Mouse (Mus musculus) ES-Bruce4 (cell line): Measurements from ENCODE around the gene Ermap. TPM values are rescaled to one million over a fixed set of nuclear protein-coding genes. Genes with fewer than 3 reads are reported as not detected.

Source experiments
- H3K27ac ChIP-seq: 2 replicates; pipeline ENCODE4 v1.5.1; 2012; ENCODE audit warnings: low read length, inconsistent platforms; ENCODE audit not compliant: insufficient read depth
- H3K27me3 ChIP-seq: 2 replicates; pipeline ENCODE4 v1.6.1; 2012; ENCODE audit warnings: mild to moderate bottlenecking, low read length, inconsistent platforms; ENCODE audit not compliant: control insufficient read depth, poor library complexity, insufficient read depth, severe bottlenecking
- H3K36me3 ChIP-seq: 2 replicates; pipeline ENCODE4 v1.6.1; 2012; ENCODE audit warnings: inconsistent platforms, mild to moderate bottlenecking, low read length, moderate library complexity; ENCODE audit not compliant: control insufficient read depth, poor library complexity, insufficient read depth, severe bottlenecking
- H3K4me1 ChIP-seq: one replicate; pipeline ENCODE4 v1.8.1; 2011; ENCODE audit warnings: low read length; ENCODE audit not compliant: control insufficient read depth, insufficient read depth
- H3K4me3 ChIP-seq: 2 replicates; pipeline ENCODE4 v1.5.1; 2011; ENCODE audit warnings: low read depth, mild to moderate bottlenecking, low read length
- H3K9ac ChIP-seq: 2 replicates; pipeline ENCODE4 v1.6.1; 2012; ENCODE audit warnings: low read depth, mild to moderate bottlenecking, inconsistent platforms; ENCODE audit not compliant: poor library complexity, severe bottlenecking
- H3K9me3 ChIP-seq: replicated peaks from 2 replicates; pipeline ENCODE4 v1.6.1; 2012; ENCODE audit warnings: mild to moderate bottlenecking, low read length, inconsistent platforms; ENCODE audit not compliant: control insufficient read depth, poor library complexity, insufficient read depth, severe bottlenecking
- CTCF ChIP-seq: IDR thresholded peaks from one replicate; pipeline ENCODE4 v1.8.1; 2011; ENCODE audit warnings: low read depth, low read length
- EP300 ChIP-seq: IDR thresholded peaks from 2 replicates; pipeline ENCODE4 v1.6.1; 2011; ENCODE audit warnings: low read depth, low read length; ENCODE audit not compliant: insufficient read depth
- POLR2A ChIP-seq: IDR thresholded peaks from one replicate; pipeline ENCODE4 v1.8.1; 2011; ENCODE audit warnings: low read length; ENCODE audit not compliant: insufficient read depth
- polyA plus RNA-seq: library from polyadenylated mRNA; stranded (reverse); fragments of >200 nt; gene quantifications from 2 replicates; pipeline ENCODE4 v1.2.4, GENCODE M21; 2011; ENCODE audit warnings: low read depth; ENCODE audit not compliant: missing spikeins, insufficient read depth, insufficient read length

The Ermap gene
- polyA plus RNA-seq, 1 experiment, result 0.52 TPM

DNA sequence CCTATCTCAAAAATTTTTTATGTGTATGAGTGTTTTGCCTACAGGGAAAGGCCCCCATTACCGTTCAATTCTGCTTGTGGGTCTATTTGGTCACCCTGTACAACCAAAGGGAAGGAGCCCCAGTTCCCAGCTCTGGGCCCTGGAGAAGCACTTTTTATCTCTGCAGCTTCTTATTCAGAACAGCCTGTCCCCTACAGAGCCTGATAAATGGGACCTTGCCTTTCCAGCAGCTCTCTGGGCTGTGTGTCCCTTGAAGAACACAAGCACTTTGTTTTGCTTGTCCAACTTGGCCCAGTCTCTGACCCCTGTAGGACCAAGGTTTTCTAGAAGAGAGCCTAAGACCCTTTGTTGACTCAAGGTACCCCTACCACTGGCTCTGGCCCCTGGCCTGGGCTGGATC lies 60.7 kb downstream of the Ermap start:
- Histone ChIP-seq H3K27ac (no peak overlapping the region), H3K27me3 (no peaks in the 10 kb centered on the region), H3K4me3 (no peak overlapping the region), H3K9me3 (no peaks in the 10 kb centered on the region), H3K4me1 (peaks cover 23% of the 10 kb centered on the region), H3K9ac (no peak overlapping the region), H3K36me3 (peaks cover 56% of the 10 kb centered on the region)
- TF ChIP-seq CTCF (no peak), EP300 (no peak), POLR2A (no peak)

- Histone ChIP-seq H3K4me1 (peaks cover 23% of the 10 kb centered on the region), H3K9ac (no peak overlapping the region), H3K4me3 (no peak overlapping the region), H3K36me3 (peaks cover 54% of the 10 kb centered on the region), H3K9me3 (no peaks in the 10 kb centered on the region), H3K27ac (no peak overlapping the region), H3K27me3 (no peaks in the 10 kb centered on the region)
- TF ChIP-seq EP300 (no peak), CTCF (no peak), POLR2A (no peak)
Observed at GRCm38 (mm10) chr4:119128547-119128946, 61.3 kb downstream of the Ermap start.

DNA sequence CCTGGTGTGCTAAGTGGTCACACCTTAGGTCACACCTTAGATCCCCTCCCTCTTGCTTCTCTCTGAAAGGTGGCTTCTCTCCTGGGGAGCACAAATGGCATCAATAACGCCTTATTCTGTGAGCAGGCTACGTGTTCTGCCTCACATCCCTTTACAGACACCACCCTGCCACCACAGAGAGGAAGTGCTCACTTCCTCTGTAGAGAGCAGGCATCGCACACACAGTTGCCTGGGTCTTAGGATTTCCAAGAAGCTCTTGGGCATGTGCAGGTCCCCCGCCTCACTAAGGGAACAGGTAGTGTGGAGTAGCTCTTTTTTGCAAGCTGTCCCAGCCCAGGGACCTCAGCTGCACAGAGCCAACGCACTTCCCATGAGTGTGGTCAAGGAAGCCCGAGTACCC lies 62.6 kb downstream of the Ermap start:
- no peaks in the 10 kb centered on the region for H3K9me3 ChIP-seq
- H3K27me3 ChIP-seq, result no peaks in the 10 kb centered on the region
- peaks cover 54% of the 10 kb centered on the region for H3K36me3 ChIP-seq

DNA sequence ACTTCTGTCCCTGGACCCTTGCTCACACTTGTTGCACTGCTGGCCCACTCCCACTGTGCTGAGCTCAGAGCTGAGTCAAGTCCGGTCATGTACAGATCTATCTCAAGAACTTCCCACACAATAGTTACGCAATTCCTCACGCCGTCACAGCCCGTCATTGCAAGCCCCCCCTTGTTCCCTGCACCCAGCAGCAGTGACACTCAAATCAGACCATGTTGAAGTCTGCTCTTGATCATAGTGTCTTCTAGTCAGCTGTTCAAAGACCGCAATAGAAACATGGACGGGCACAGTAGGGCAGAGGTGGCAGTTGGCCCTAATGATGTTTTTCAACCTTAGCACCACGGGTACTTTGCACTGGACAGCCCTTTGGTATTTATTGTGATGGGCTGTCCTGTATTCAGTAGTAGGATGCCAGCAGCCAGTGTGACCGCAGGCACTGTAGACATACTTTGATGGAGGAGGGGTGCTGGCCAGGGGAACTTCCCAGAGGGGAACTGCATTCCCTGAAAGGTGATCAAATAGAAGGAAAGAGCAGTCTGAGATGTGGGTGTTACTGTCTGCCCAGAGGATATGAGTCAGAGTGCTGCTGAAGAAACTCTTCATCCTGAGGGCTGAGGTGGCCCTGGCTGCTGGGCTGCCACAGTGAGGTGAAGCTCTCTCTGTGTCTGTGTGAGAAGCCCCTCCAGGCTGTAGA lies 64.1 kb downstream of the Ermap start:
- H3K9ac ChIP-seq, result no peak overlapping the region
- peak overlapping the region; percentile 52 for H3K27ac ChIP-seq
- TF ChIP-seq CTCF, result no peak
- TF ChIP-seq EP300, result no peak
- TF ChIP-seq POLR2A, result no peak
- H3K27me3 ChIP-seq, result no peaks in the 10 kb centered on the region
- peaks cover 26% of the 10 kb centered on the region for H3K4me1 ChIP-seq
- H3K4me3 ChIP-seq, result no peak overlapping the region
- peaks cover 55% of the 10 kb centered on the region for H3K36me3 ChIP-seq
- no peaks in the 10 kb centered on the region for H3K9me3 ChIP-seq

More for the DNA sequence above, 62.6 kb downstream of the Ermap start:
- H3K4me3 ChIP-seq, result no peak overlapping the region
- peaks cover 21% of the 10 kb centered on the region for H3K4me1 ChIP-seq
- H3K9ac ChIP-seq, result no peak overlapping the region
- no peak for TF ChIP-seq POLR2A
- TF ChIP-seq CTCF, result no peak
- no peak for TF ChIP-seq EP300
- no peak overlapping the region for H3K27ac ChIP-seq

Other genes starting within 250 kb of the Ermap start
- not detected in 2 replicates for gene Lao1, start 228.4 kb downstream of the Ermap start, polyA plus RNA-seq
- gene Slc2a1, start 81.3 kb downstream of the Ermap start, polyA plus RNA-seq, result 682 and 697 TPM in 2 replicates
- 12.3 and 14.8 TPM in 2 replicates for gene Zfp691, start 15.8 kb downstream of the Ermap start, polyA plus RNA-seq
- 34.2 and 39.1 TPM in 2 replicates for gene Svbp, start 5.3 kb upstream of the Ermap start, polyA plus RNA-seq
- gene Tmem269, start 28.2 kb upstream of the Ermap start, polyA plus RNA-seq, result 0.73 TPM in 1 of 2 replicates, not detected in the other
- gene AU022252, start 42.7 kb upstream of the Ermap start, polyA plus RNA-seq, result 20.7 and 21.0 TPM in 2 replicates
- gene P3h1, start 42.9 kb upstream of the Ermap start, polyA plus RNA-seq, result 25.8 and 30.0 TPM in 2 replicates
- 0.15 and 0.35 TPM in 2 replicates for gene Cldn19, start 65.4 kb upstream of the Ermap start, polyA plus RNA-seq
- gene Ybx1, start 104.6 kb upstream of the Ermap start, polyA plus RNA-seq, result 1,520 and 1,534 TPM in 2 replicates
- 135 and 148 TPM in 2 replicates for gene Ppih, start 130.5 kb upstream of the Ermap start, polyA plus RNA-seq
- 6.0 and 6.9 TPM in 2 replicates for gene Ccdc30, start 225.5 kb upstream of the Ermap start, polyA plus RNA-seq
- 13.3 and 15.5 TPM in 2 replicates for gene Ppcs, start 232.4 kb upstream of the Ermap start, polyA plus RNA-seq
- gene Zmynd12, start 232.8 kb upstream of the Ermap start, polyA plus RNA-seq, result 0.96 TPM in 1 of 2 replicates, not detected in the other